Mouse (Mus musculus): Measurements from ENCODE around the gene Tmco4. TPM values are rescaled to one million over a fixed set of nuclear protein-coding genes. Genes with fewer than 3 reads are reported as not detected.
"Not testable (repeated sequence)": the region's sequence is repeated elsewhere in the genome, so short reads cannot be mapped to it uniquely, and the experiment has no call there.

Tmco4 gene
- polyA plus RNA-seq, 1 experiment from 2014 or later: 10.2 TPM

GRCm38 (mm10) chr4:138969736-138970135 is 3.0 kb upstream of the Tmco4 start:
- WGBS: 39% methylated on average over 9 of the region's 9 CpGs
- no peak overlapping the region for H3K9ac ChIP-seq (ENCODE audit: low read depth, low read length)
- H3K36me3 ChIP-seq (ENCODE audit: insufficient read depth, low read length): no peaks in the 10 kb centered on the region
- H3K27ac ChIP-seq: no peak overlapping the region
- DNase-seq (ENCODE audit: low spot score): no peak
- peaks cover 6% of the 10 kb centered on the region; the same call in 1 of the 2 replicates for H3K4me1 ChIP-seq (replicated peaks; ENCODE audit: insufficient read depth, low read length)
- no peak for TF ChIP-seq CTCF (IDR thresholded peaks at IDR 0.05; ENCODE audit: low read depth)
- no peak overlapping the region for H3K4me3 ChIP-seq (replicated peaks; ENCODE audit: low read depth, low read length)
- H3K27me3 ChIP-seq (ENCODE audit: insufficient read depth, low read length): no peaks in the 10 kb centered on the region
- no peaks in the 10 kb centered on the region for H3K9me3 ChIP-seq (replicated peaks; ENCODE audit: low read length)
- no peak for ATAC-seq (replicated peaks; ENCODE audit: low FRiP score, low read depth)
- H3K4me2 ChIP-seq (ENCODE audit: low read length): no peak overlapping the region; the same call in 1 of the 2 replicates

GRCm38 (mm10) chr4:138971371-138971770 is 1.3 kb upstream of the Tmco4 start:
- Histone ChIP-seq H3K27ac (no peak overlapping the region), H3K9me3 (replicated peaks; ENCODE audit: low read length) (no peaks in the 10 kb centered on the region), H3K36me3 (ENCODE audit: insufficient read depth, low read length) (no peaks in the 10 kb centered on the region), H3K4me3 (replicated peaks; ENCODE audit: low read depth, low read length) (no peak overlapping the region), H3K4me2 (ENCODE audit: low read length) (no peak overlapping the region), H3K9ac (ENCODE audit: low read depth, low read length) (no peak overlapping the region), H3K4me1 (replicated peaks; ENCODE audit: insufficient read depth, low read length) (peaks cover 6% of the 10 kb centered on the region; the same call in 1 of the 2 replicates), H3K27me3 (ENCODE audit: insufficient read depth, low read length) (no peaks in the 10 kb centered on the region)
- 91% methylated on average over 6 of the region's 6 CpGs for WGBS
- DNase-seq (ENCODE audit: low spot score) (no peak), ATAC-seq (replicated peaks; ENCODE audit: low FRiP score, low read depth) (no peak)
- TF ChIP-seq CTCF (IDR thresholded peaks at IDR 0.05; ENCODE audit: low read depth): no peak

DNA sequence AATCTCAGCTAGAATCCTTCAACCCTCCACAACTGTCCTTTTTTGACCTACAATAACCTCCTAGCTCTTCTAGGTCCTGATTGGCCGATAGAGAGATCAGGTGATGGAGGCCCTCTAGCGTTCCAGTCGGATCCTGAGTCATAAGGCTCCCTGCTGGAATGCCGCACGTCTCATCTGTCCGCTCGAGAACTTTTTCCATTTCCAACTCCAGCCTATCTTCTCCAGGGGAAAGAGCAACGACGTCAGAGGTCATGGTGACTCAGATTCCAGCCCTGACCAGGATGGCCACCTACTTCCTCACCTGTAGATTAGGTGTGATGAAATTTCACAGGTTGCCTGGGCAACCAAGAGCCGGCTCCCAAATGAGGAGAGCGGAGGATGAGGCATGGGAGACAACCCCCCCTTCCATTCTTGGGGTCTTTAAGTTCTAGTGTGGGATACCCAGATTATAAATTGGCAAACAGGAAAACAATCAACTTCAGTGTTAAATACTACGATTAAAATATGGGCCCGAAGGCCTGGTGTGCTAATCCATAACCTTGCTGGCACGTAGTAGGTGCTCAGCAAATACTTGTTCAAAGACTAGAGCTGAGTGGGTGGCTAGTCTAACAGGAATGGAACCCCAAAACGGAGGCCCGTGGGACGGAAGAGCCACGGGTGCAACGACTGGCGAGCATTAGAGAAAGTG is 405 bp upstream of the Tmco4 start:
- H3K9me3 ChIP-seq (replicated peaks; ENCODE audit: low read length): no peaks in the 10 kb centered on the region
- peak overlapping the region; percentile 91 for H3K9ac ChIP-seq (ENCODE audit: low read depth, low read length)
- H3K27me3 ChIP-seq (ENCODE audit: insufficient read depth, low read length): no peaks in the 10 kb centered on the region
- H3K4me1 ChIP-seq (replicated peaks; ENCODE audit: insufficient read depth, low read length): peaks cover 6% of the 10 kb centered on the region; the same call in 1 of the 2 replicates
- no peaks in the 10 kb centered on the region for H3K36me3 ChIP-seq (ENCODE audit: insufficient read depth, low read length)
- H3K27ac ChIP-seq: peak overlapping the region; percentile 97
- TF ChIP-seq CTCF (IDR thresholded peaks at IDR 0.05; ENCODE audit: low read depth): peak; percentile 45; the same call in 1 of the 2 replicates
- 16% methylated on average over 20 of the region's 20 CpGs for WGBS
- DNase-seq (ENCODE audit: low spot score) (peak; percentile 88), ATAC-seq (replicated peaks; ENCODE audit: low FRiP score, low read depth) (peak; percentile 70)
- H3K4me2 ChIP-seq (ENCODE audit: low read length): peak overlapping the region; percentile 97
- H3K4me3 ChIP-seq (replicated peaks; ENCODE audit: low read depth, low read length): peak overlapping the region; percentile 58

GRCm38 (mm10) chr4:138973719-138974115 is 1.0 kb downstream of the Tmco4 start:
- TF ChIP-seq CTCF (IDR thresholded peaks at IDR 0.05; ENCODE audit: low read depth): no peak
- H3K27me3 ChIP-seq (ENCODE audit: insufficient read depth, low read length): no peaks in the 10 kb centered on the region
- H3K4me1 ChIP-seq (replicated peaks; ENCODE audit: insufficient read depth, low read length): peaks cover 3% of the 10 kb centered on the region; the same call in 1 of the 2 replicates
- H3K4me3 ChIP-seq (replicated peaks; ENCODE audit: low read depth, low read length): peak overlapping the region; percentile 58
- no peaks in the 10 kb centered on the region for H3K36me3 ChIP-seq (ENCODE audit: insufficient read depth, low read length)
- WGBS: 59% methylated on average over 3 of the region's 3 CpGs
- H3K9ac ChIP-seq (ENCODE audit: low read depth, low read length): peak overlapping the region; percentile 91; the same call in 1 of the 2 replicates
- DNase-seq (ENCODE audit: low spot score) (no peak), ATAC-seq (replicated peaks; ENCODE audit: low FRiP score, low read depth) (no peak; the same call in 1 of the 2 replicates)
- no peaks in the 10 kb centered on the region for H3K9me3 ChIP-seq (replicated peaks; ENCODE audit: low read length)
- peak overlapping the region; percentile 97 for H3K4me2 ChIP-seq (ENCODE audit: low read length)
- peak overlapping the region; percentile 97 for H3K27ac ChIP-seq

DNA sequence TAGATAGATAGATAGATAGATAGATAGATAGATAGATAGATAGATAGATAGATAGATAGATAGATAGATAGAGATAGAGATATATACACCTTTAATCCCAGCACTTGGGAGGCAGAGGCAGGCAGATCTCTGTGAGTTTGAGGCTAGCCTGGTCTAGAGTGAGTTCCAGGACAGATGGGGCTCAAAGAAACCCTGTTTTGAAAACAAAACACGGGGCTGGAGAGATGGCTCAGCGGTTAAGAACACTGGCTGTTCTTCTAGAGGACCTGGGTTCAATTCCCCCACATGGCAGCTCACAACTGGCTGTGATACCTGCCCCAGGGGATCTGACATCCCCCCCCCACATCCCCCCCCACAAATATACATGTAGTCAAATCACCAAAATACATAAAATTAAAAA is 1.9 kb downstream of the Tmco4 start:
- not testable (repeated sequence) for H3K9me3 ChIP-seq (replicated peaks; ENCODE audit: low read length); DNase-seq (ENCODE audit: low spot score); H3K27ac ChIP-seq; H3K9ac ChIP-seq (ENCODE audit: low read depth, low read length); H3K4me2 ChIP-seq (ENCODE audit: low read length); H3K27me3 ChIP-seq (ENCODE audit: insufficient read depth, low read length); H3K4me3 ChIP-seq (replicated peaks; ENCODE audit: low read depth, low read length); H3K36me3 ChIP-seq (ENCODE audit: insufficient read depth, low read length); ATAC-seq (replicated peaks; ENCODE audit: low FRiP score, low read depth); H3K4me1 ChIP-seq (replicated peaks; ENCODE audit: insufficient read depth, low read length)
- WGBS: 83% methylated on average over 2 of the region's 2 CpGs

DNA sequence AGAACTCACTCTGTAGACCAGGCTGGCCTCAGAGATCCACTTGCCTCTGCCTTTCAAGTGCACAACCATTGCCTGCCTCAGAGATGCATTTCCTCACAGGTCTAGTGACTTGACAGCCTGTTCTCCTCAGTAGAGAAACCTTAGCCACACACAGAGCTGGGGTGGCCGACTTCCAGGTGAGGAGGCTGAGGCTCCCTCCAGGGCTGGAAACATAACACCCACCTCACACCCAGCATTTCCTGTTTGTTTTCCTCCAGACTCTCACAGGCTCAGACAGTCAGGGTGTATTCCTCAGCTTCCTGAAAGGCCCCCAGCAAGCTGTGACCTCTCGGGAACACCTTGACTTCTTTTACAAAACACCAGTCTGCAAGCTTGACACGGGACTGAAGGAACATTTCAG is 2.5 kb downstream of the Tmco4 start:
- no peak for TF ChIP-seq CTCF (IDR thresholded peaks at IDR 0.05; ENCODE audit: low read depth)
- no peak overlapping the region for H3K9ac ChIP-seq (ENCODE audit: low read depth, low read length)
- 14% methylated on average over 3 of the region's 3 CpGs for WGBS
- H3K27ac ChIP-seq: peak overlapping the region; percentile 34; the same call in 1 of the 2 replicates
- H3K9me3 ChIP-seq (replicated peaks; ENCODE audit: low read length): no peaks in the 10 kb centered on the region
- no peaks in the 10 kb centered on the region for H3K4me1 ChIP-seq (replicated peaks; ENCODE audit: insufficient read depth, low read length)
- no peak overlapping the region for H3K4me3 ChIP-seq (replicated peaks; ENCODE audit: low read depth, low read length)
- H3K27me3 ChIP-seq (ENCODE audit: insufficient read depth, low read length): no peaks in the 10 kb centered on the region
- no peak overlapping the region for H3K4me2 ChIP-seq (ENCODE audit: low read length)
- H3K36me3 ChIP-seq (ENCODE audit: insufficient read depth, low read length): no peaks in the 10 kb centered on the region
- DNase-seq (ENCODE audit: low spot score) (no peak), ATAC-seq (replicated peaks; ENCODE audit: low FRiP score, low read depth) (no peak)
